Mouse (Mus musculus) T-helper 2 cell (primary cell): ENCODE results near the gene Sphk1.
"Not testable (repeated sequence)": the region's sequence is repeated elsewhere in the genome, so short reads cannot be mapped to it uniquely, and the experiment has no call there.

Experiments
- in situ Hi-C: fragments of 300-600 bp; cut with MboI, MseI; formaldehyde crosslinking; loops from one replicate; pipeline ENCODE4 v1.15.1; 2025; ENCODE audit warnings: high pct_unique_total_duplicates

Gene Sphk1

GRCm38 (mm10) chr11:116530187-116531147 lies at the start of gene Sphk1:
Gene Sphk1, plus strand, starts transcription at chr11:116530925.
- in situ Hi-C loops = no loop called here

DNA sequence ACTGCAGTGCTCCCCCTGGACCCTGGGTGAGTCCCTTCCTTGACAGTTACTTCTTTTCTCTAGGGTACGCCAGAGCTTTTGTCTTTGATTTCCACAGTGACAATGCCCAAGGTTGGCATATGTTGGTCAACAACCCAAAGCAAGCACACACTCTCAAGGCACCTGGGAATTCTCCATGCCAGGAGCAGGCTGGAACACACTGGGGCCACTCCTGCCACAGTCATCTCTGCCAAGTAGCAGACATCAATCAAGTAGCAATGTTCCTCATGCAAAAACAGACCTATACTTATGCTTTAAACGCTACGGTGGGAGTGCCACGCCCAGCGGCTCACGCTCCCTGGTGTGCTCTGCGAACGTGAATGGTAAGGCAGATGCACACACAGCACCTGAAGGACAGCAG lies 49.8 kb upstream of the Sphk1 start:
- in situ Hi-C loops = no loop called here

DNA sequence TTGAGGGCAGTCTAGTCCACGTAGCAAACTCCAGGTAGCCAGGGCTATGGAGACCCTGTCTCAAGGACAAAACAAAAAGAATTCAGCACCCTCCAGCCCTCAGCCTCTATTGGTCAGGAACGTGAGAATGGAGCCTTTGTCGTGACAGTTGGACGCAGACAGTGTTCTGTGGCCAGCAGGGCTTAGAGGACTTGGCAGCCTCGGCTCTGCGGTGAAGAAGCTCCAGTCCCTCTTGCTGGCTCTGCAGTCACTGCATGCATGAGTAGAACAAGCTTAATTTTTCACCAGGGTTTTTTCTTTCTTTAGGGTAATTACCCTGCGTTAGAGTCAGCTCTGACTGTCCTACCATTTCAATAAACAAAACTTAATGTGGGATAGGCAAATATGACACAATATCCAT lies 48.9 kb upstream of the Sphk1 start:
- in situ Hi-C loops = no loop called here

GRCm38 (mm10) chr11:116484261-116484660 lies 46.5 kb upstream of the Sphk1 start:
- in situ Hi-C loops = no loop called here

DNA sequence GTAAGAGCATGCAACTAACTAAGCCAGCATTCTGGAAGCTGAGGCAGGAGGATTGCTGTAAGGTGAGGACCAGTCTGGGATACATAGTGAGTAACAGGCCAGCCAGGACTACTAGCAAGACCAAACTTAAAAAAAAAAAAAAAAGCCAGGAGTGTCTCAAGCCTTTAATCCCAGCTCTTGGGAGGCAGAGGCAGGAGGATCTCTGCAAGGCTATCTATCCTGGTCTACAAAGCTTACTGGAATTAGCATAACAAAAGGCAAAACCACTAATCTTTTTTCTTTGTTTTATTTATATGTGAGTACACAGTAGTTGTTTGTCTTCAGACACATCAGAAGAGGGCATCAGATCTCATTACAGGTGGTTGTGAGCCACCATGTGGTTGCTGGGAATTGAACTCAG lies 42.5 kb upstream of the Sphk1 start:
- in situ Hi-C loops = no loop called here

- in situ Hi-C loops = no loop called here
Observed at GRCm38 (mm10) chr11:116488693-116489375, 41.9 kb upstream of the Sphk1 start.

- in situ Hi-C loops = no loop called here
Observed at GRCm38 (mm10) chr11:116489771-116490231, 40.9 kb upstream of the Sphk1 start.

DNA sequence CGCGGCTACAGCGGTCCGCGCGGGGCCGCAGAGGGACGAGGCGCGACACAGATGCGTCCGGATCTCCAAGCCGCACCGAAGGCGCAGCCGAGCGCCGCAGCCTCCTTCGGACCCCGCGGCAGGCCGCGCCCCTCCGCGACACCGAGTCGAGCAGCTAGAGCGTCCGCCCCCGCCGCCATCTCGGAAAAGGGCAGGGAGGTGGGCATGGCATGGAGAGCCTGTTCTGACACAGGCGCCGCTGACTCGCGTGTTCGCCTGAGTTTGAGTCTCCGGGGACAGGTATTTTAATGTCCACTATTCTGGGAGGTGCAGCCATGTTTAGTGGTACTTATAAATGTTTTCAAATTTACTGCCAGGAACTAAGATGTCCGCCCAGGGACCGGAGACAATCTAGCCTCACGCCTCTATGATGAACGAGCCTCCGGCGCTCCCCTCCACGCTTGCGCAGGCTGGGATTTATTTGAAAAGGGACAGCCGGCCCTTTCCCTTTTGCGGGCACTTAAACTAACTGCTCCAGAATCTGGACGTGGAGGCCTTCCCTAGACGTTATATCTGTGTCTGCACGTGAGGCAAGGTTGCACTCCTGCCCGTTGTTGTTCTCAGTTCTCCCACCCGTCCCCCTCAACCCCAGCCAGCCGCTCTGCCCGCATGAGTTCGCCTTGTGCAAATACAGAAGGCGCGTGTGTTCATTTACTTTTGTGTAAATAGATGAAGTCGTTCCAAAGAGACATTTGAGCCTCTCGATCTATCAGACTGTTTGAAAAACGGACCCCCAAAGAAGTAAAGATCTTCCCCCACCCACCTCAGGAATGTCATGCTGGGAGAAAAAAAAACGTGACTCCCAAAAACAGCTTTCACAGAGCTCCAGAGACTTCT lies 40.3 kb upstream of the Sphk1 start:
- in situ Hi-C loops = no loop called here

GRCm38 (mm10) chr11:116491338-116491737 lies 39.4 kb upstream of the Sphk1 start:
- in situ Hi-C loops = no loop called here

GRCm38 (mm10) chr11:116492507-116492906 lies 38.2 kb upstream of the Sphk1 start:
- in situ Hi-C loops = not testable (repeated sequence)

DNA sequence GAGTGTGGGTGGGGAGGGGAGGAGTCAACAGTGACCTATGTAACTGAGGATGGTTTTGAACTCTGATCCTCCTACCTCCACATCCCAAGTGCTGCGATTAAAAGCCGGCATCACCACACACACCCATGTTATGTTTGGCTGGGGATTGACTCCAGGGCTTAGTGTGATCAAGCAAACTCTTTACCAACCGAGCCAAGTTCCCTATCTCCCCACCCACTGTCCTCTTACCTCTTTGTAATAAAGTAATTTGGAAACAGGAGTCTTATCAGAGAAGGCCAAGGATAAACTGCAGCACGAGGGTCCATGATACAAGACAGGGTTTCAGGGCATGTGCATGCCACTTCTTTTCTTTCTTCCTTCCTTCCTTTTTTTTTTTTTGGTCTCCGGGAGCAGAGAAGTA lies 37.5 kb upstream of the Sphk1 start:
- in situ Hi-C loops = no loop called here

GRCm38 (mm10) chr11:116493795-116494252 lies 36.9 kb upstream of the Sphk1 start, which contains the start of gene Prpsap1:
Gene Prpsap1, minus strand, starts transcription at chr11:116494202.
- in situ Hi-C loops = no loop called here

DNA sequence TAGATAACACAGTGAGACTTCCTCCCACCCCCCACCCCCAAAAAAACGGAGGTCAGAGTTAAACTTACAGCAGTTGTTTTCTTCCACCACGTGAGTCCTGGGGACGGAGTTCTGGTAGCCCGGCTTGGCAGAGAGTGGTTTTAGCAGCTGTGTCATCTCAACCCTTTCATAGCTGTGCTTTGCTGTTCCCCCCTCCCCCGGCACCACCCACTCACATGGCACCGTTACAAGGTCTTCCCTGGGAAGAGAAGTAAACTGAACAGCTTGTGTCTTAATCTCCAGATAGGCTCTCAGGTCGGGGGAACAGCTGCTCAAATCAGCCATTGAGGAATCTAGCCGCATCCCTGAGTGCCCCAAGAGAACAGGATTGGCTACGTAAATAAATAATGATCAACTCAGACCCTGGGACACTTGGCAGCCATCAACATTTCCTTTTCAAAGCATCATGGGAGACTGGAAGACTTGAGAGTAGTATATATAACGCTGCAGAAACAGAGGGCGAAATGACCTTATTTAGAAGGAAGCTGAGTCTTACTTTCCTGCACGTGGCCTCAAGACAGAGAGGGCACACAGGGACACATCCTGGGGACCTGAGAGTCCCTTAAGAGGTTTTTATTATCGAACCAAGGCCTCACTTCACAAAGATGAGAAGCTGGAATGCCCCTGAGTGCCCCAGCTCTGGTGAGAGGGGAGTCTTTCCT lies 36.1 kb upstream of the Sphk1 start:
- in situ Hi-C loops = no loop called here

DNA sequence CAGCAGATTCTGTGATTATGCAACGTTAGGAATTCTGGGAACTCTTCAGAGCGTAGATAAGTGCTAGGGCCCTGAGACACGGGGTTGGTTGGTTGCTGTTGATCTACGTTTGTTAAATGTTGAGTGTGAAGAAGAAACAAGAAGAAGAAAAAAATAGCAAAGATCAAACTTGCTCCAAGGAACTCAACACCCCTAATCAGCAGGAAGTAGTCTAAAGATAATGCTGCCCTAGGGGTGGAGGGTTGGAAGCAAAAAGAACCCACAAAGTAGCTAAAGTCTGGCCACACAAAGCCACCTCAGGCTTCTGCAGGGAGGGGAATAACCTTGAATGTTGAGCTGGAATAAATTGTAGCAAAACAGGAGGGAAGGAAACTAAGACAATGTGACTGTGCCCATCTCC lies 33.4 kb upstream of the Sphk1 start:
- in situ Hi-C loops = no loop called here

DNA sequence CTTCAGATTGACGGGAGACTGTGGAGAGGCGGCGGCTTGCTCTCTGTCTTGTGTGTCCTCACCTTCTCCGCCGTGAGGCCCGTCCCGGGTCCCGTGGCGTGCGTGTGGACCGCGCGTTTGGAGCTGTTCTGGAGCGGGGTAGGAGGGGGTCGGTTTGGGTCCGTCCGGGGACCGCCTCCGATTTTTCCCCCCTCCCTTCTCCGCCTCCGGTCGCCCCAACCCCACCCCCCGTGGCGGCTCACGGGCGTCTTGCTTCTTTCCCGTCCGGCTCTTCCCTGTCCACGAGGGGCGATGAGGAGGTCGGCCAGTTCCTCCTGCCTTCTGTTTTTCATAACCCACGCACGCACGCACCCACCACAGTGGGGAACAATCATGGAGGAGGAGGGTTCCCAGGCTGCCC lies 32.1 kb upstream of the Sphk1 start:
- in situ Hi-C loops = no loop called here

GRCm38 (mm10) chr11:116499018-116499417 lies 31.7 kb upstream of the Sphk1 start:
- in situ Hi-C loops = no loop called here

DNA sequence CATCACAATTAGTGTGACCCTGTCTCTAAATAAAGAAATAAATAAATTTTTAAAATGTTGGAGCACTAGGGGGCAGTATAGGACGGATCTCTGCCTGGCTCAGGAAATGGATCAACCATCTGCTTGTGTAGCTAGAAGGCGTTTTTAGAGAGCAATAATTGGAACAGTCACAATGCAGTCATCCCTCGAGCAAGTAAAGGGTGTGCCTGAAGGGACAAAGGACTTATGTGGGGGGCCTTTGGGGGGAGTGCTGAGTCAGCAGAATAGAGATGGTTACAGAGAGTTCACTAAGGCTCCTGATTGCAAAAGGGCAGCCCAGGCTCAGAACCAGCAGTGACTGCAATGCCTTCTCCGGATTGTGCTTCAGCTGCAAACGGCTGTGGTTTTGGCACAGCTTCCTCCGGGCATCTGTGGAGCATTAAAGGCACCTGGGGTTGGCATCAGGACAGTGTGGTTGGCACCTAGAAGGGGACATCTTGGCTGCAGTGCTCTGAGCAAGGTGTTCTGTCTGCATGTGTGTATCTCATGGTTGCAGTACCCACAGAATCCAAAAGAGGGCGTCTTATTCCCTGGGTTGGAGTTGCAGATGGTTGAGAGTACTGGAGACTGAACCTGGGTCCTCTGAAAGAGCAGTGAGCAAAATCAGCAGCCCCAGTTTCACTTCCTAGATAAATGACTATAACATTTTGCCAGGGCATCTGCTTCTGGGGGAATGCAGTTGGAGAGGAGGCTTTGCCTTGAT lies 29.5 kb upstream of the Sphk1 start:
- in situ Hi-C loops = no loop called here

GRCm38 (mm10) chr11:116504516-116504915 lies 26.2 kb upstream of the Sphk1 start:
- in situ Hi-C loops = no loop called here

DNA sequence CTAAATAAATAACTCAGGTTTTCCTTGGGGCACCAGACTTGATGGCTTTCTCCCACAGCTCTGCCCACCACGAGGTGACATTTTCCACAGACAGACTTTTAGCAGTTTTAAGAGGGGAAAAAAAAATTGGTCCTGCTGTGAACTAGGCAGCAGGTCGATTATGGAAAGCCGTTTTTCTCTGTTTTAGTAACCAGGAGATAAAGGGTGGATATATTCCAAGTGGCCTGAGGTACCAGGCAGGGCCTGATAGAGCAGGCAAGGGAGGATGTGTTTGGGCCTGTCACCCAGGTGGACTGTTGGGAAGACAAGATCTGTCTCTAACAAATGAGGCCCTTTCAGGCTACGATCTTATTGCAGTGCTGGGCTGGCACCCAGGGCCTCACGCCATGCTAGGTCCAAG lies 25.2 kb upstream of the Sphk1 start:
- in situ Hi-C loops = no loop called here

GRCm38 (mm10) chr11:116506151-116506875 lies 24.4 kb upstream of the Sphk1 start:
- in situ Hi-C loops = no loop called here
